Mouse (Mus musculus) liver, embryonic 11.5 days (tissue): Measurements from ENCODE around the gene Sertad2. TPM values are rescaled to one million over a fixed set of nuclear protein-coding genes. Genes with fewer than 3 reads are reported as not detected.

Experiments used
- ATAC-seq: fragments of 200-750 bp; cut with Nextera tagmentation; replicated peaks from 2 replicates; pipeline ENCODE4 v1.8.0; 2017; ENCODE audit warnings: moderate number of reproducible peaks, mild to moderate bottlenecking, moderate TSS enrichment, moderate library complexity; ENCODE audit not compliant: low FRiP score
- DNase-seq: peaks from one replicate; pipeline ENCODE4 v3.0.0-alpha.2; 2017; ENCODE audit warnings: low spot score
- H3K27ac ChIP-seq: fragments of 300-500 bp; sonication (generic); 2 replicates; pipeline ENCODE4 v1.5.1; 2014; ENCODE audit warnings: mild to moderate bottlenecking, low read depth, low read length, control low read depth
- H3K27me3 ChIP-seq: fragments of 300-500 bp; sonication (generic); replicated peaks from 2 replicates; pipeline ENCODE4 v1.6.1; 2014; ENCODE audit warnings: low read length, mixed read lengths; ENCODE audit not compliant: control insufficient read depth, insufficient read depth
- H3K36me3 ChIP-seq: fragments of 300-500 bp; sonication (generic); 2 replicates; pipeline ENCODE4 v1.6.1; 2014; ENCODE audit warnings: mild to moderate bottlenecking, low read length, moderate library complexity, mixed read lengths; ENCODE audit not compliant: control insufficient read depth, insufficient read depth
- H3K4me1 ChIP-seq: fragments of 300-500 bp; sonication (generic); replicated peaks from 2 replicates; pipeline ENCODE4 v1.6.1; 2014; ENCODE audit warnings: low read length, mixed read lengths; ENCODE audit not compliant: control insufficient read depth, insufficient read depth
- H3K4me2 ChIP-seq: fragments of 300-500 bp; sonication (generic); 2 replicates; pipeline ENCODE4 v1.6.1; 2014; ENCODE audit warnings: mild to moderate bottlenecking, control low read depth, moderate library complexity
- H3K4me3 ChIP-seq: fragments of 300-500 bp; sonication (generic); 2 replicates; pipeline ENCODE4 v1.5.1; 2014; ENCODE audit warnings: low read depth, low read length, control low read depth
- H3K9ac ChIP-seq: fragments of 300-500 bp; sonication (generic); 2 replicates; pipeline ENCODE4 v1.6.1; 2014; ENCODE audit warnings: low read depth, low read length, control low read depth
- H3K9me3 ChIP-seq: fragments of 300-500 bp; sonication (generic); 2 replicates; pipeline ENCODE4 v1.6.1; 2016; ENCODE audit warnings: low read length, inconsistent platforms, mixed read lengths; ENCODE audit not compliant: control insufficient read depth
- WGBS: fragments of 180-500 bp; shearing (Covaris S2); extraction: QIAGEN DNeasy Blood & Tissue Kit; methylation state at CpG from one replicate; pipeline ENCODE4 v1.1.7; 2014; 5-methylcytosine and 5-hydroxymethylcytosine counted together
- polyA plus RNA-seq: library from polyadenylated mRNA; unstranded; fragments of >200 nt; fragmentation: Nextera tagmentation; extraction: Ambion mirVana; gene quantifications from 2 replicates; pipeline ENCODE4 v1.2.1, GENCODE M21; 2014

Sertad2 gene
- polyA plus RNA-seq, 1 experiment from 2014 or later = 16.2 TPM

GRCm38 (mm10) chr11:20650006-20650639, 107.1 kb downstream of the Sertad2 start:
- ATAC-seq (no peak), DNase-seq (no peak)
- H3K27me3 ChIP-seq = no peaks in the 10 kb centered on the region
- H3K9ac ChIP-seq = no peak overlapping the region
- H3K9me3 ChIP-seq = no peaks in the 10 kb centered on the region
- no peak overlapping the region for H3K4me2 ChIP-seq
- no peak overlapping the region for H3K4me3 ChIP-seq
- WGBS = 93% methylated on average over 17 of the region's 17 CpGs
- H3K4me1 ChIP-seq = peaks cover 20% of the 10 kb centered on the region
- H3K36me3 ChIP-seq = peaks cover 12% of the 10 kb centered on the region
- H3K27ac ChIP-seq = no peak overlapping the region

- no peak overlapping the region for H3K27ac ChIP-seq
- peaks cover 31% of the 10 kb centered on the region for H3K4me1 ChIP-seq
- H3K9ac ChIP-seq = no peak overlapping the region
- no peak for DNase-seq
- peaks cover 12% of the 10 kb centered on the region for H3K36me3 ChIP-seq
- no peak overlapping the region for H3K4me3 ChIP-seq
- WGBS = 85% methylated on average over 1 of the region's 1 CpGs
- H3K9me3 ChIP-seq = no peaks in the 10 kb centered on the region
- no peaks in the 10 kb centered on the region for H3K27me3 ChIP-seq
- H3K4me2 ChIP-seq = no peak overlapping the region
- no peak for ATAC-seq
Measured at GRCm38 (mm10) chr11:20651166-20651565, 108.1 kb downstream of the Sertad2 start.

DNA sequence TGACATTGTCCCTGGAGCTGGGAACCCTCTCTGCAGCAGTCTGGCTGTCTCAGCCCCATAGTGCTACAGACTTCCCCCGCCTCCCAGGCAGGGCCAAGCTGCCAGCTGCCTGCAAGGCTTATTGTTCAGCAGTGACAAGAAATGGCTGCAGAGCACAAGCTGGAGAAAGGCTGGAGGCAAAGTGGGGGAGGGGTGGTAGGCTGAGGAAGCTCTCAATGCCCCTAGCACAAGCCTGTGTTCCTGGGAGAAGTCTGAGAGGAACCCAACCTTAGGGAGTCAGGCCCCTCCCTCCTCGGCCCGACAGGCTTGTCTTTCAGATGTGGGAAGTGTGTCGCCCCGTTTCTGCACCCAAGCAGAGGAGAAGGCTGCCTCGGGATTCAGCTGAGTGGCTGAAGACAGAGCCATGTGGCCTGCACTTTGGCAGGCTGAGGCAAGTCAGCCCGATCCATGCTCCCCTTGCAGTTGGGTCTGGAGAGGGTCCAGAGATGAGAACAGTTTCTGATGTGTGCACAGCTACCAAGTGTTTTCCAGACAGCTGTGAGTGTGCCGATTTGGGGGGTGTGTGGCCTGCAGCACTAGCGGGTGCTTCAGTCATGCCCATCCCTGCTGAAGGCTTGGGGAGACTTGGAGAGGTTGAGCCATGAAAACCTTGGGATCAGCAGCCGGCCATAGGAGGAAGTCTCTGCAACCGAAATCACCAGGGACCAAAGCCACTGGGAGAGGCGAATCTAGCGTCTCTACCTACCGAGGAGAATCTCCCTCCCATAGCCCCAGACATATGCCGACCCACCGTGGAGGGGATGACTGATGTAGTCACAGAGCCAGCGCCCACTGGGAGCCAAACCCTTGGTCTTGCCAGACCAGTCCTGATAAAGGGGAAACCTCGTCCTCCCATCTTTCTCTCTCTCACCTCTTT, 113.0 kb downstream of the Sertad2 start:
- Histone ChIP-seq H3K4me1 (peaks cover 27% of the 10 kb centered on the region), H3K9me3 (no peaks in the 10 kb centered on the region), H3K4me2 (peak overlapping the region; percentile 58), H3K4me3 (peak overlapping the region; percentile 24), H3K27ac (peak overlapping the region; percentile 35; the same call in 1 of the 2 replicates), H3K36me3 (no peaks in the 10 kb centered on the region; the same call in 1 of the 2 replicates), H3K9ac (peak overlapping the region; percentile 31), H3K27me3 (no peaks in the 10 kb centered on the region)
- ATAC-seq (peak; percentile 48; the same call in 1 of the 2 replicates), DNase-seq (peak; percentile 57)
- WGBS = 15% methylated on average over 18 of the region's 18 CpGs

- Histone ChIP-seq H3K9ac (no peak overlapping the region; the same call in 1 of the 2 replicates), H3K4me2 (peak overlapping the region; percentile 58), H3K4me3 (peak overlapping the region; percentile 24; the same call in 1 of the 2 replicates), H3K4me1 (peaks cover 28% of the 10 kb centered on the region), H3K9me3 (no peaks in the 10 kb centered on the region), H3K27me3 (no peaks in the 10 kb centered on the region), H3K36me3 (no peaks in the 10 kb centered on the region; the same call in 1 of the 2 replicates), H3K27ac (0 out of 2 replicates have a peak overlapping the region, but pooled peaks have one; percentile 9)
- 21% methylated on average over 10 of the region's 10 CpGs for WGBS
- ATAC-seq = no peak
- no peak for DNase-seq
Measured at GRCm38 (mm10) chr11:20656711-20657057, 113.6 kb downstream of the Sertad2 start.

DNA sequence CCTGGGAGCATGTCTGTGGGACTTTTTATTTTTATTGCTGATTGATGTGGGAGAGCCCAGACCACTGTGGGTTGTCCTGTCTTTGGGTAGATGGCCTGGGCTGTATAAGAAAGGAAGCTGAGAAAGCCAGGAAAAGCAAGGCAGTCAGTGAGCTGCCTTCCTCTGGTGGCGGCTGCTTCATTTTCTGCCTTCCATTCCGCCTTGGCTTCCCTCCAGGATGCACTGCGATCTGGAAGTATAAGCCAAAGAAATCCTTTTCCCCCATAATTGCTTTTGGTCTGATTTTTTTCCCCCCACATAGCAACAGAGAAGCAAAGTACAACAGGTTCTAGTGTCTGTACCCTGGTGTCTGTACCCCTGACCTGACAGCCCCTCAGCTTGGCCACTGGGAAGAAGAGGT, 116.0 kb downstream of the Sertad2 start:
- peaks cover 34% of the 10 kb centered on the region for H3K4me1 ChIP-seq
- no peaks in the 10 kb centered on the region; the same call in 1 of the 2 replicates for H3K27me3 ChIP-seq
- H3K27ac ChIP-seq = no peak overlapping the region
- H3K4me3 ChIP-seq = no peak overlapping the region
- no peak for DNase-seq
- H3K9me3 ChIP-seq = no peaks in the 10 kb centered on the region
- no peaks in the 10 kb centered on the region for H3K36me3 ChIP-seq
- H3K9ac ChIP-seq = no peak overlapping the region
- no peak for ATAC-seq
- WGBS = 90% methylated on average over 3 of the region's 3 CpGs
- no peak overlapping the region for H3K4me2 ChIP-seq

GRCm38 (mm10) chr11:20660111-20661097, 117.4 kb downstream of the Sertad2 start:
- DNase-seq = no peak
- Histone ChIP-seq H3K4me1 (peaks cover 27% of the 10 kb centered on the region), H3K27me3 (no peaks in the 10 kb centered on the region; the same call in 1 of the 2 replicates), H3K9me3 (no peaks in the 10 kb centered on the region), H3K9ac (no peak overlapping the region), H3K27ac (no peak overlapping the region), H3K4me3 (no peak overlapping the region), H3K4me2 (no peak overlapping the region), H3K36me3 (no peaks in the 10 kb centered on the region)
- no peak for ATAC-seq
- 63% methylated on average over 14 of the region's 14 CpGs for WGBS

DNA sequence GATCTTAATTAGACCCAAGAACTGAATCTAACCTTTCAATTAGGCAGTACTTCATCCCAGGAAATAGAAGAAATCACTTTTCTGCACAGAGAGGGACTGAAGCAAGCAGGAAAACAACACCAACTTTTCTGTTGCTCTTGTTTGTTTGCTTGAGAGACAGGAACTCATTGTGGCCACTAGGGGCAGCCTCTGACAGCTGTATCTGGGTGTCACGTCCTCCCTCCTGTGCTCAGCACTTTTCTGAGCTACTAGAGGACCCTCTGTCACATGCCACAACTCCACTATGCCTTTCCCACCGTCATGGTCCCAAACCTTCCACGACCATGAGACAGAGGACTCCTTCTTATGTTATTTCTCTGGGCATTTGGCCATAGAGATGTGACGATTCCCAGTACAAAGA, 118.6 kb downstream of the Sertad2 start:
- no peaks in the 10 kb centered on the region for H3K36me3 ChIP-seq
- H3K4me1 ChIP-seq = peaks cover 15% of the 10 kb centered on the region
- H3K4me2 ChIP-seq = no peak overlapping the region
- WGBS = 33% methylated on average over 4 of the region's 4 CpGs
- H3K4me3 ChIP-seq = no peak overlapping the region
- H3K9me3 ChIP-seq = no peaks in the 10 kb centered on the region
- no peaks in the 10 kb centered on the region; the same call in 1 of the 2 replicates for H3K27me3 ChIP-seq
- no peak overlapping the region for H3K27ac ChIP-seq
- no peak for DNase-seq
- no peak overlapping the region for H3K9ac ChIP-seq
- peak; percentile 59; the same call in 1 of the 2 replicates for ATAC-seq

GRCm38 (mm10) chr11:20662811-20663210, 119.8 kb downstream of the Sertad2 start:
- H3K27me3 ChIP-seq = no peaks in the 10 kb centered on the region; the same call in 1 of the 2 replicates
- no peaks in the 10 kb centered on the region for H3K9me3 ChIP-seq
- H3K4me3 ChIP-seq = no peak overlapping the region
- H3K4me1 ChIP-seq = peaks cover 9% of the 10 kb centered on the region
- H3K4me2 ChIP-seq = no peak overlapping the region
- DNase-seq (no peak), ATAC-seq (no peak)
- no peaks in the 10 kb centered on the region for H3K36me3 ChIP-seq
- H3K27ac ChIP-seq = no peak overlapping the region
- no peak overlapping the region for H3K9ac ChIP-seq
- 63% methylated on average over 7 of the region's 7 CpGs for WGBS
